Mouse (Mus musculus): ENCODE results near the gene Rbms3.

- no peak for TF ChIP-seq CTCF (IDR thresholded peaks at IDR 0.05)
- TF ChIP-seq EP300 (IDR thresholded peaks at IDR 0.05): no peak
These were observed 730.3 kb downstream of the Rbms3 start for GRCm38 (mm10) chr9:116899403-116899802.
